Mouse (Mus musculus) liver (tissue): Measurements from ENCODE around the gene Bloc1s3.

Experiments
- DNase-seq: peaks from one replicate; pipeline ENCODE4 v3.0.0-alpha.2; 2020; ENCODE audit warnings: mixed read lengths

Bloc1s3 gene

GRCm38 (mm10) chr7:19508150-19508923, at the start of gene Bloc1s3, which contains the start of gene Trappc6a:
Bloc1s3 (minus strand) TSS chr7:19508367.
Trappc6a (plus strand) TSS chr7:19508395.
- DNase-seq, result peak; percentile 92

- no peak for DNase-seq
Observed at GRCm38 (mm10) chr7:19557086-19557485, 48.9 kb upstream of the Bloc1s3 start.

DNA sequence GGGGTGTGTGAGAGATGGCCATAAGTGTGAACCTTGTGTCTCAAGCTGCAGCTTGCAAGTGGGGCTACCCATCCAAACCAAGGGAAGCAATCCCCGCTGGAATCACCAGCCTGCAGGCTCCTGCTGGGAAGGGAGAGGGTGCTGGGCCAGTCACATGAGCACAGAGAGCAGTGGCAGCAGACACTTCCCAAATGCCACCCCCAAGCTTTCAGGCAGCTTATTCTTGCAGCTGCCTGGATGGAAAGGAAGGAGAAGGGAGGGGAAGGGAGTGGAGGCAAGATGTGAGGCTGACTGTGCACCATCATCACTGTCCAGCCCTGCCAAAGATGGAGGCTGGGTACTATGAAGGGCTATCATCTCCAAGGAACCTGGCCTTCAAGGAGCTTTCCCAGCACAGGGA, 46.0 kb upstream of the Bloc1s3 start:
- DNase-seq, result no peak

- DNase-seq, result no peak
Observed at GRCm38 (mm10) chr7:19552443-19552842, 44.3 kb upstream of the Bloc1s3 start.

DNA sequence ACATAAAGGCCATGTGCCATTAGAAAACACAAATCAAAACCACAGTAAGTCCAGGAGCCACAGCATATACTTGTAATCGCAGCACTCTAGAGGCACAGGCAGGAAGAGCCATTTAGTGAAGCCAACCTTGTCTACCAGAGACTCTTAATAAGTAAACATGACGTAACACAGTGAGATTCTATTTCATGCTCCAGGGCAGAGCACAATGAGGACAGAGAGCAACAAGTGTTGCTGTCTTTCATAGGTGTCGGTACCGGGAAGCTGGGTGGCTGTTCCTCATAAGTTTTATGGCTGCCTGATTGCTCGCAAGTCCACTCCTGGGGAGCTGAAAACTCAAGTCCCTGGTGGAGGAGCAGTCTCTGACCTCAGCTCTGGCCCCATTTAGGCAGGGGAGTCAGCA, 43.5 kb upstream of the Bloc1s3 start:
- no peak for DNase-seq

DNA sequence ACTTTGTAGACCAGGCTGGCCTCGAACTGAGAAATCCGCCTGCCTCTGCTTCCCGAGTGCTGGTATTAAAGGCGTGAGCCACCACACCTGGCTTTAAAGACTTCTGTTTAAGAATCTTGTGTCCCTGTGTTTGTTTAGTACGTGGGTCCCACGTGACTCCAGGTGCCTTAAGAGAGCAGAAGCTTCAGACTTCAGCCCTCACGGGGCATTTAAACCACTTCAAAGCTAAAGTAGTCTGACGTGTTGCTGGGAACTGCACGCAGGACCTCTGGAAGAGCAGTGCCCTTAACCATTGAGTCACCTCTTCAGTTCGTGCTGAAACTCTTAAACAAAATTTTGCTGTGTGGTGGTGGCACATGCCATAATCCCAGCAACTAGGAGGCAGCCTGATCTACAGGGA, 41.2 kb upstream of the Bloc1s3 start:
- DNase-seq, result no peak

- no peak for DNase-seq
Observed at GRCm38 (mm10) chr7:19547344-19547969, 39.3 kb upstream of the Bloc1s3 start.

DNA sequence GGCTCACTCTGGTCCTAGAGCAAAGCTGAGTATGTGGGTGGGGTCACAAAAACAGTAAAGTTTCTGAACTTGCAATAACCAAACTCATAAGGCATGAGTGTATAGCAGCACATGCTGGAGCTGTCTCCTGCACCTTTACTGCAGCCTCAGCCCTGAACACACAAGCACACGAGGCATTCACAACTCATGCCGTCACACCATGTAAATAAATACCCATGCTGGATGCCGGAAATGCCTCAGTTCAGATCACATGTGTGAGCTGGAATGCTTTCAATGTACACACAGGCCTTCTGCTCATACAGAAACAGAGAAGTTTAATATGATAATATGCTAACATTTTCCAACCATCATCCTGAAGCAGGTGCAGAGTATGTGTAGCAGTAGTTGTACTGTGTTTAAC, 37.8 kb upstream of the Bloc1s3 start:
- no peak for DNase-seq

- no peak for DNase-seq
Observed at GRCm38 (mm10) chr7:19543584-19543983, 35.4 kb upstream of the Bloc1s3 start.

DNA sequence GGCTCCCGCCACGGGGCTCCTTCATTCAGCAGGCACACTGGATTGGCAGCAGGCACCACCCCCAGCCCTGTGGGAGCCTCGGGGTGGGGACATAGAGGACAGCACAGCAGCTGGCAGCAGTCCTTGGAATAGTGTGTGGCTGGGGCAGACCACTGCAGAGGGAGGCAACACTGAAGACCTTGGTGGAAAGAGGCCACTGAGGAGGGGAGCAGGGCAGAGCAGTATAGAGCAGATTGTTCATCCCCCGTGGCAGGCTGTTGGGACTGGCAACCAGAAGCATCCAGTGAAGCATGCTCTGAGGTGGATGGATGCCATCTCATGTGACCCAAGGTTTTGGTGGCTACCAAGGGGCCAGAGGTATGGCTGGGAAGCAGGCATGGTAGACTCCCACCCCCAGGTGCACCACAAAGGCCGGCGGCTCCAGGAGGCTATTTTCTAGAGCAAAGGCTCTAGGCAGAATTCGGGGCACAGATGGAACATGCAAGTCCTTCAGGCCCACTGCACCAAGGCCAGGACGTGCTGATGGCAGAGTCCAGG, 34.1 kb upstream of the Bloc1s3 start:
- DNase-seq, result no peak

DNA sequence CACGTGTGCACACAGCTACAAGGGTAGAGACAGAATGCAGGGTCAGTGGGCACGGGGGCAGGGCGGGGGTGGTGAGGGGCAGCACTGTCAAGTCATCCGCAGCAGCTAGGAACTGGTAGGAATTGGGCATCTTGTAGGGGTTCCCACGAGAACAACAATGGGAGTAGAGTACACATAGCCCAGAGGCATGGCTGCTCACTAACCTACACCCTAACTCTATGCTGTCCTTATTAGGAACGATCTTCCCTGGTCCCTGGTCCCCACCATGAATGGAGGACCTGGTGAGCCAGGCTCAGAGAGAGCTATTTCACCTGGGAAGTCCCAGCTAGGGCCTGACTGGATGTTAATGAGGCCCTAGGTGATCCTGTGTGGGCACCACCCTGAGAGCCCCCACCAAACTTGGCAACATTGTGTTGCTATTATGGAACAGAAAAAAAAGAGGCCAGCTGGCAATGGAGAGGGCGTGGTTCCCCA, 33.6 kb upstream of the Bloc1s3 start:
- DNase-seq, result no peak

DNA sequence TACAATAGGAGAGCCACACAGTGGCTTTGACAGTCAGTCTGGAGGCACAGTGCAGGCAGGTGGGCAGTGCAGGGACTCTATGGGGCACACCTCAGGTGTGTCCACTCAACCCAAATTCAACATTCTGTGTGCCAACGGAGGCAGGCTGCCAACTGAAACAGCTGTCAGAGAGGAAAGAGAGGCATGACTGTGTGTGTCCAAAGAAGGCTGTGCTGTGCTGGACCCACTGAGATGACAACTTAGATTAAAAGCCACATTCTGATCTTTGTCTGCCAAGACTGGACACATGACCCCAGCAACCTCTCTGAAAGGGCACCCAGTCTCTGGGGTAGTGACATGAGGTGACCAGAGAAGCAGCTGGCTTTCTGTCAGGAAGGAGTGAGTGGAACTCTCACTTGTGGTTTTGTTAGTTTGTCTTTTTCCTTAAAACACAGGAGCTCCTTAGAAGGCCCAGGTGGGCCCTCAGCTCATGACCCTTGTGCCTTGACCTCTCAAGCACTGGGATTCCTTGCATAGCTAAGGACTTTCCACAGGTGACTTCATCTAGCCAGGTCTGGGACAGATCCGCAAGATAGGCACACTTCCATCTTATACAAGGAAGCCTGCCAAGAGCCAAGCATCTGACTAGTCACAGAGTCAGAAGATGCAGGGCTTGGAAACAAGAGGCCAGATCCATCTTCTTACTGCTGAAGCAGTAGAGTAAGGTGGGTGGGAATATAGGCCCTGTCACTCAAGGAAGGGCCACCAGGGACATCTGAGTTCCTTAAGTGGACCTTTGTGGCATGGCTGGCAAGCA, 32.8 kb upstream of the Bloc1s3 start:
- no peak for DNase-seq

DNA sequence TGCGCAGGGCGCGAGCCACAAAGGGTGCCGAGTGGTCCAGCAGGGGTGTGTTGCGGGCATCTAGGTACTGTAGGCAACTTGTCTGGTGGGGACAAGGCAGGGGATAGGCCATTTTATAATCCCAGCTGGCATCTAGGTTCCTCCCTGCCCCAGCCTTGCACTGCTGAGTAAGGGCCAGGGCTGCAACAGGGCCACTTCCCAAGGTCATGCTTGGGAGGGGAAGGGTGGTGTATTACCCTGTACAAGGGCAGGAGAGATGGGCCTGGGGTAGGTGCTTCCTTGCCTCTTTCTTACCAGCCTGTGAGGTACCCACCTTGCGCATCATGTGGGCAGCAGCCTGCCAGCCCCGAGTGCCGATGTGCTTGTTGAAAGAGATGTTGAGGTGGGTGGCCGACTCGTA, 26.5 kb upstream of the Bloc1s3 start:
- no peak for DNase-seq

- DNase-seq, result no peak
Observed at GRCm38 (mm10) chr7:19532240-19532639, 24.1 kb upstream of the Bloc1s3 start.

DNA sequence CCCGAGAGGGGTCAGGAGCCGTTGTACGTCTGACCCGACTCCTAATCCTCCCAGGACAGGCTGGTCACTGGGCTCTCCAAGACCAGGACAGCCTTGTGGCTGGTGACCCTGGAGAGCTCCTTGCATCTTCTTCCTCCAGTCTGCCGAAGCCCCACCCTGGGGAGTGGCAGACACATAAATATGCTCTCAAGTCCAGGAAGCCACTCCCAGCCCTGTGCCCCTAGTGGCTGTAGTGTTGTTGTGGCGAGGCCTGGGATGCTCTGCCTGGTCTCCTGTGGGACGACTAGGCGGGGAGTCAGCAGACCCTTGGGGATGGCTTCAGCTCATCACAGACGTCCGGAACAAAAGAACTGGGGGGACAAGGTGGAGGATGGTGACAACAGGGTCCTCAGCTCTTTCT, 22.9 kb upstream of the Bloc1s3 start:
- no peak for DNase-seq

DNA sequence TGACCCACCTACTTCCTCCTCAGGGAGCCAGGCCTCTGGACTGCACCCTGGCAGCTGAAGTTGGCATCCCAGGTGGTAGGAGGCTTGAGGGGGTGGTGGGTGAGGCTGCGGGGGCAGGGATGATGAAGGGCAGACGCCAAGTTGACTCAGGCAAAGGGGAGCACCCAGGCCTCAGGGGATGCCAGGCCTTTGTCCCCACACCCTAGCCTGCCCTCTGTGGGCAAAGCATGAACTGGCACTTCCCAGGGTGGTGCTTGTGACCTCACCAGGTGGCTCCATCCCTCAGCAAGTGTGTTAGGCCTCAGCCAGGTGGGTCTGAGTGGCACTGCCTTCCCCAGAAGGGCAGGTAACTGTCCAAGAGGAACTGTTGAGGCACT, 16.9 kb upstream of the Bloc1s3 start:
- DNase-seq, result no peak

DNA sequence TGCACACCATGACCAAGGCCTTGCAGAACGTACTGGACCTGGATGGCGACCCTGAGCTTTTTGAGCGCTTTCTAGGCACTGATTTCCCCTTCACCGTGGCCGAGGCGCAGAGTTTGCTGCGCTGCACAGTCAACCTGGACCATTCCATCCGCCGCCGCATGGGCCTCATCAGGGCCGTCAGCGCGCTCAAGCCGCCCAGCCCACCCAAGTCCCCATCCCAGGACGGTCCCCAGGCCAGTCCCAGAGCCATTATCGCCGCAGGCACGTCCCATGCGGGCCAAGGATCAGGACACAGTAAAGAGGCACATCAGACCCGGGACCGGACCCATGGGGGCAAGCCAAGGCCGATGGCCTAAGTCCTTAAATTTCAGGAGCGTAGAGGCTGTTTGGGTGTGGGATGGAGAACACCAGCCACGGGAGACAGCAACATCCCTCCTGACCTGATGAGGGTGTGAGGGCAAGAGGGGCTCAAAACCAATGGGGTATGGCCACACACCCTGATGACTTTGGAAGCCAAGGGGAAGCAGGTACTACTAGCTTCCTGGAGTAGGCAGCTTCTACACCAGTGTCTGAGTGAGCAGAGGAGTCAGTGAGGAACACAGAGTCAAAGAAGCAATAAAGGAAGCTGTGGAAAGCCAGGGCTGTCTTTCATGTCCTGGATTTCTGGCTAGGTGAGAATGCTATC, 16.4 kb upstream of the Bloc1s3 start:
- no peak for DNase-seq

DNA sequence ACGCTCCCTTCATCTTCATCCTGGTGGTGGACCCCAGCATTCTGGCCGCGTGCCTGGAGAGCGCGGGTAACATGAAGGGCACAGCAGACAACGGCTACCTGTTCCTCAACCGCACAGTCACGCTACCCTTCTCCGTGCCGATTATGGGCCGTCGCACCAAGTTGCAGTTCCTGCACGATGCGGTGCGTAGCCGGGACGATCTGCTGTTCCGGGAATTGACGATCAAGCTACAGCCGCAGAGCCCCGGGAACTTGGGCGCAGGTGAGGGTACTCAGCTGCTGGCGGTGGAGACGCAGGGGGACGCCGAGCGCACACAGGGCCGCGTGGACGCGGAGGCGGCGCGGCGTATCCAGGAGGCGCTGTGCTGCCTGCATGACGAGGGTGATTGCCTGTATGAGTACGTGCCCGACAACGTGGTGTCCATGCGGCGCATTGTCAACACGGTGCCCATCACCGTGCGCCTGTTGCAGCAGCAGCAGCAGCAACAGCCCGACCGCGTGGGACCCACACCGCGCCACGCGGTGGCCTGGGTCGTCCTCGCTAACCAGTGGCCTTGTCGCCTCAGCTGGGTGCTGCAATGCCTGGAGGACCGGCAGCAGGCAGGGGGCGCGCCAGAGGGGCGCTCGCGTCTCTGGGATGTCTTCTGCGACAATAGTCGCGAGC, 15.7 kb upstream of the Bloc1s3 start:
- DNase-seq, result peak; percentile 59

DNA sequence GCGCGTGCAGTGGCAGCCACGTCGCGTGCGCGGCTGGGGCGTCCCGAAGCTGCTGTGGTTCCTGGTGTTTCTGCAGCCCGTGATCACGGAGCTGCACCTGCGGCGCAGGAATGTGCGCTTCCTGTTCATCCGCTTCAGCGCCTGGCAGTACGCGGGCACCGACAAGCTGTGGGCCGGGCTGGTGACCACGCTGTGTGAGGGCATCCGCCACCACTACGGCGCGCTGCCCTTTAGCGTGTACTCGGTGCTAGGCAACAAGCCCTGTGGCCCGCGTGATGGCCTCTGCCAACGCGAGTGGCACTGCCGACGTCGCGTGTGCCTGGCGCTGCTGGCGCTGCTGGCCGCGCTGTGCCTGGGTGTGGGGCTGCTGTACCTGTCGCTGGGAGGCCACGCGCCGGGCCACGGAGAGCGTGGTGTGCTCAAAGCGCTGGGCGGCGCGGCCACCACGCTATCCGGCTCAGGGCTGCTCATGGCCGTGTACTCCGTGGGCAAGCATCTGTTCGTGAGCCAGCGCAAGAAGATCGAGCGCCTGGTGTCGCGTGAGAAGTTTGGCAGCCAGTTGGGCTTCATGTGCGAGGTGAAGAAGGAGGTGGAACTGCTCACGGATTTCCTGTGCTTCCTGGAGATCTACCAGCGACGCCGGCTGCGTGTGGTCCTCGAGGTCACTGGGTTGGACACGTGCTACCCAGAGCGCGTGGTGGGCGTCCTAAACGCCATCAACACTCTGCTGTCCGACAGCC, 15.0 kb upstream of the Bloc1s3 start:
- no peak for DNase-seq

DNA sequence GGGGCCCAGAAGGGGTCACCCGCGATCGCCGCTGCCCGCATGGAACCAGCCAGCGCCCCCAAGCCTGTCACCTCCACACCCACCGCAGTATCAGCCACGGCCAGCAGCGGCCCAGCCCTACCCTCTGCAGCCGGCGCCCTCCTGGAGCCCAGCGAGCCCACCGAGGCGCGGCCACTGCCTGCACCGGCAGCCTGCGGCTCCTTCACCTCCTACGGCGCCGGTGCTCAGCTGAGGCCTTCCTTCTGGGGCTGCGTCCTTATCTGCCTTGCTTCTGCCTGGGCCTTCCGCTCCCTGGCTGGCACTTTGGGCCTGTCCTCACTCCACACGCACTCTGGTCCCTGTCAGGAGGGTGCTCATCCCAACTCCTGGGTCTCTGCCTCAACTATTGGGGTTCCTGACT, 11.9 kb upstream of the Bloc1s3 start:
- DNase-seq, result no peak

DNA sequence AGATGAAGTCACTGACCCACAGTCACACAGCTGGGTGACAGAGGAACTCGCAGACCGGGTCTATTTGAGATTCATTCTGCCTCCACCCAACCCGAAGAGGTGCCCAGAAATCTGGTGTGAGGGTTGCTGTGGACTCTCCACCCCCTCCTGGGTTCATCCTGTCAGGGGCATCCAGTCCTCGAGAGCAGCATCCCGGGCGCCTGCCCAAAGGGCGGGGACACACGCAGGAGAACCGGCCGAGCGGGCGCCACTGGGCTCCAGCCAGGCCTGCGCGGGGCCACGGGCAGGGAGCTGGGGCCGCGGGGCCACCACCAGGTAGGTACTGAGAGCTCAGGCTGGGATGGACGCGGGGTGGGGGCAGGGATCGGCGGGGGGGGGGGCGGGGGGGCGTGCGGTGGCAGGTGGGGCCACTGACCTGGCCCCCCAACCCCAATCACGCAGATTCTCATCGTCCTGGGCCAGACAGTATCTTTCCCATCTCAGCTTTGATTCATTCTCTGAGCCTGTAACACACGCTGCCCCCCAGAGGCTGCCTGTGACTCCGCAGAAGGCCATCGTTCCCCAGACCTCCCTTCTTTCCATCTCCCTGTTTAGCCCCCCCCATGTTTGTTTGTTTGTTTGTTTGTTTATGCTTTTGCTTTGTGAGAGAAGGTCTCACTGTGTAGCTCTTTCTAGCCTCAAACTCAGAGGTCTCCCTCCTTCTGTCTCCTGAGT, 9.6 kb upstream of the Bloc1s3 start, which contains the start of gene Nkpd1:
Gene Nkpd1, plus strand, starts transcription at position 187 of the 714 bp plus-strand sequence.
- no peak for DNase-seq
